Mouse (Mus musculus) MEL (cell line): ENCODE data around the gene Hectd1. TPM values are rescaled to one million over a fixed set of nuclear protein-coding genes. Genes with fewer than 3 reads are reported as not detected.

Experiments
- DNase-seq: peaks from one replicate; pipeline ENCODE4 v3.0.0; 2011; ENCODE audit warnings: low read depth, low spot score
- H3K27ac ChIP-seq: 2 replicates; pipeline ENCODE4 v1.5.1; 2012; ENCODE audit warnings: low read depth, mild to moderate bottlenecking, control low read depth, low read length, moderate library complexity; ENCODE audit not compliant: control insufficient read depth
- H3K27me3 ChIP-seq, 2 experiments: fragments of 150-350 bp in 1 of 2; sonication (generic) in 1 of 2; 2 replicates each; pipeline ENCODE4 v1.6.1; 2012; ENCODE audit warnings: low read length in 2 of 2, mild to moderate bottlenecking in 2 of 2, improper control_type of control experiment in 1 of 2, moderate library complexity in 1 of 2; ENCODE audit not compliant: insufficient read depth in 2 of 2, control insufficient read depth in 1 of 2
- H3K36me3 ChIP-seq, 2 experiments: 2 replicates each; pipeline ENCODE4 v1.6.1; 2012 to 2014; ENCODE audit warnings: low read length in 2 of 2, improper control_type of control experiment in 1 of 2, inconsistent platforms in 1 of 2, mild to moderate bottlenecking in 1 of 2; ENCODE audit not compliant: insufficient read depth in 2 of 2, control insufficient read depth in 1 of 2
- H3K4me1 ChIP-seq, 2 experiments: fragments of 150-350 bp in 1 of 2; sonication (generic) in 1 of 2; 2 replicates each; pipeline ENCODE4 v1.6.1; 2012; ENCODE audit warnings: low read length in 2 of 2, improper control_type of control experiment in 1 of 2, mild to moderate bottlenecking in 1 of 2; ENCODE audit not compliant: insufficient read depth in 2 of 2, control insufficient read depth in 1 of 2
- H3K4me3 ChIP-seq, 2 experiments: fragments of 150-350 bp in 1 of 2; sonication (generic) in 1 of 2; 2 replicates each; pipeline ENCODE4 v1.5.1; 2012; ENCODE audit warnings: low read depth in 2 of 2, low read length in 2 of 2, mild to moderate bottlenecking in 2 of 2, moderate library complexity in 2 of 2, control low read depth in 1 of 2, improper control_type of control experiment in 1 of 2; ENCODE audit not compliant: control insufficient read depth in 1 of 2, insufficient read depth in 1 of 2
- H3K79me2 ChIP-seq: 2 replicates; pipeline ENCODE4 v1.6.1; 2012; ENCODE audit warnings: mild to moderate bottlenecking, low read length, moderate library complexity; ENCODE audit not compliant: control insufficient read depth, poor library complexity, insufficient read depth
- H3K9ac ChIP-seq: 2 replicates; pipeline ENCODE4 v1.6.1; 2012; ENCODE audit warnings: low read depth, mild to moderate bottlenecking, control low read depth, low read length, moderate library complexity; ENCODE audit not compliant: control insufficient read depth, poor library complexity, severe bottlenecking
- H3K9me3 ChIP-seq: fragments of 150-350 bp; sonication (generic); replicated peaks from 2 replicates; pipeline ENCODE4 v1.6.1; 2012; ENCODE audit warnings: mild to moderate bottlenecking, low read length, improper control_type of control experiment, moderate library complexity; ENCODE audit not compliant: insufficient read depth
- BHLHE40 ChIP-seq: IDR thresholded peaks from 2 replicates; pipeline ENCODE4 v1.6.1; 2012; ENCODE audit warnings: low read depth, mild to moderate bottlenecking, inconsistent platforms, low read length, improper control_type of control experiment, borderline replicate concordance
- ELF1 ChIP-seq: IDR thresholded peaks from 2 replicates; pipeline ENCODE4 v1.6.1; 2014; ENCODE audit warnings: low read depth, mild to moderate bottlenecking, inconsistent platforms, low read length, improper control_type of control experiment, moderate library complexity
- EP300 ChIP-seq, 2 experiments: IDR thresholded peaks; 2 replicates each; pipeline ENCODE4 v1.6.1; 2011; ENCODE audit warnings: improper control_type of control experiment in 2 of 2, low read length in 2 of 2, low read depth in 1 of 2, mild to moderate bottlenecking in 1 of 2
- ETS1 ChIP-seq: IDR thresholded peaks from 2 replicates; pipeline ENCODE4 v1.6.1; 2012; ENCODE audit warnings: low read depth, mild to moderate bottlenecking, inconsistent platforms, low read length, improper control_type of control experiment, moderate library complexity
- GATA1 ChIP-seq: IDR thresholded peaks from 2 replicates; pipeline ENCODE4 v1.6.1; 2011; ENCODE audit warnings: low read depth, low read length, improper control_type of control experiment
- HCFC1 ChIP-seq: IDR thresholded peaks from 2 replicates; pipeline ENCODE4 v1.6.1; 2012; ENCODE audit warnings: low read depth, mild to moderate bottlenecking, inconsistent platforms, low read length, improper control_type of control experiment, moderate library complexity
- MAX ChIP-seq: IDR thresholded peaks from 2 replicates; pipeline ENCODE4 v1.6.1; 2011; ENCODE audit warnings: low read length, improper control_type of control experiment
- MAZ ChIP-seq: IDR thresholded peaks from 2 replicates; pipeline ENCODE4 v1.6.1; 2012; ENCODE audit warnings: low read depth, mild to moderate bottlenecking, inconsistent platforms, low read length, improper control_type of control experiment
- MEF2A ChIP-seq: IDR thresholded peaks from 2 replicates; pipeline ENCODE4 v1.6.1; 2014; ENCODE audit warnings: low read depth, mild to moderate bottlenecking, inconsistent platforms, low read length, improper control_type of control experiment; ENCODE audit not compliant: poor library complexity, insufficient replicate concordance, severe bottlenecking; ENCODE audit errors: extremely low read depth
- MXI1 ChIP-seq: IDR thresholded peaks from 2 replicates; pipeline ENCODE4 v1.6.1; 2011; ENCODE audit warnings: mild to moderate bottlenecking, low read depth, low read length, improper control_type of control experiment
- MYC ChIP-seq: IDR thresholded peaks from 2 replicates; pipeline ENCODE4 v1.6.1; 2011; ENCODE audit warnings: low read depth, mild to moderate bottlenecking, low read length, improper control_type of control experiment, moderate library complexity
- NELFE ChIP-seq: IDR thresholded peaks from 2 replicates; pipeline ENCODE4 v1.6.1; 2011; ENCODE audit warnings: low read depth, low read length, improper control_type of control experiment
- POLR2A ChIP-seq, 2 experiments: IDR thresholded peaks; 2 replicates each; pipeline ENCODE4 v1.6.1; 2011 to 2012; ENCODE audit warnings: low read length in 2 of 2, mild to moderate bottlenecking in 2 of 2, control low read depth in 1 of 2, improper control_type of control experiment in 1 of 2, low read depth in 1 of 2, moderate library complexity in 1 of 2; ENCODE audit not compliant: control insufficient read depth in 1 of 2, insufficient read depth in 1 of 2, poor library complexity in 1 of 2
- POLR2AphosphoS2 ChIP-seq: IDR thresholded peaks from 2 replicates; pipeline ENCODE4 v1.6.1; 2011; ENCODE audit warnings: low read length, improper control_type of control experiment
- SIN3A ChIP-seq: IDR thresholded peaks from 2 replicates; pipeline ENCODE4 v1.6.1; 2012; ENCODE audit warnings: low read length, improper control_type of control experiment, inconsistent platforms
- TAL1 ChIP-seq: IDR thresholded peaks from 2 replicates; pipeline ENCODE4 v1.6.1; 2012; ENCODE audit warnings: mild to moderate bottlenecking, inconsistent platforms, low read length, moderate library complexity, mixed read lengths
- TBP ChIP-seq: IDR thresholded peaks from 2 replicates; pipeline ENCODE4 v1.8.0; 2011; ENCODE audit warnings: low read depth, low read length, improper control_type of control experiment
- TCF12 ChIP-seq: IDR thresholded peaks from 2 replicates; pipeline ENCODE4 v1.6.1; 2014; ENCODE audit warnings: low read depth, mild to moderate bottlenecking, inconsistent platforms, low read length, improper control_type of control experiment, moderate library complexity
- USF1 ChIP-seq: IDR thresholded peaks from 2 replicates; pipeline ENCODE4 v1.6.1; 2014; ENCODE audit warnings: low read depth, mild to moderate bottlenecking, inconsistent platforms, low read length, improper control_type of control experiment, moderate library complexity
- polyA plus RNA-seq, 2 experiments: library from polyadenylated mRNA; stranded (reverse) in 1 of 2; unstranded in 1 of 2; fragments of >175 nt in 1 of 2; fragments of >200 nt in 1 of 2; gene quantifications; 2 replicates each; pipeline versions ENCODE4 v1.2.1 to v1.2.4; 2012; ENCODE audit warnings: low replicate concordance in 2 of 2, low read depth in 1 of 2; ENCODE audit not compliant: insufficient read length in 2 of 2, insufficient read depth in 1 of 2, missing spikeins in 1 of 2
- total RNA-seq: library from RNA; depleted of rRNA; stranded (reverse); fragments of 300-350 nt; gene quantifications from 2 replicates; pipeline ENCODE4 v1.2.3, GENCODE M21; 2012

Hectd1 gene
- total and polyA plus RNA-seq, 3 experiments, result 55.2 to 248 (median 72.0) TPM

DNA sequence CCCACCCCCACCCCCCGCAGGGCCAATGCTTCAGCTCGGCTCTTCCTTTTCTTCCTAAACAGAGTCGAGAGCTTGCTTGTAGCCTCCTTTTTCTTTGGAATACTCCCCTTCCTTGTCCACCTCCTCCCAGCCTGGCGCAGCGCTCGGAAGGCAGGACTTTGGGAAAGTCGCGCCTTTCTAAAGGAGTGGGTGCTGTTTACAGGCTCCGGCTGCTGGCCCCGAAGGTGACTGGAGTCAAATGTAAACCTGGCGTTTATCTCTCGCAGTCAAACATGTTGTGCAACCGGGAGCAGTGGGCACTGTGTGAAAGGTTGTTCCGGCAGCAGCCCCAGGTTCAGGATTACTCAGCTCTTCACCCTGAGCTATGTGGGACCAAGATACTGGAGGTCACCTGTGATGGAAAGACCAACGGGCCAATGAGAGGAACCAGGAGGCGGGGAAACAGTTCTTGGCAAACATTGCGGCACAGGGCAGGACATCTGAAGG is 15.5 kb upstream of the Hectd1 start:
- peaks cover 0 to 44% of the 10 kb centered on the region in 2 experiments; a peak in 2 of 4 replicates for H3K36me3 ChIP-seq
- H3K9ac ChIP-seq, result peak overlapping the region; percentile 83
- peaks cover 19 to 36% of the 10 kb centered on the region in 2 experiments for H3K4me1 ChIP-seq
- peak overlapping the region; percentile 93 for H3K27ac ChIP-seq
- H3K9me3 ChIP-seq, result no peaks in the 10 kb centered on the region
- H3K79me2 ChIP-seq, result no peaks in the 10 kb centered on the region; the same call in 1 of the 2 replicates
- DNase-seq, result peak; percentile 95
- no peaks in the 10 kb centered on the region for H3K27me3 ChIP-seq
- peak; percentile 66 for TF ChIP-seq NELFE
- no peak for TF ChIP-seq MEF2A
- peak; percentile 59; the same call in 1 of the 2 replicates for TF ChIP-seq ELF1
- peak in 1 of 2 experiments; percentile 74; a peak in 2 of 4 replicates for TF ChIP-seq POLR2A (IDR thresholded peaks at IDR 0.05; ENCODE audit: control insufficient read depth in 1 of 2, insufficient read depth in 1 of 2, low read depth in 1 of 2, low read length in 2 of 2, poor library complexity in 1 of 2)
- no peak for TF ChIP-seq BHLHE40
- TF ChIP-seq MXI1, result peak; percentile 57
- TF ChIP-seq MAX, result peak; percentile 56; the same call in 1 of the 2 replicates
- no peak for TF ChIP-seq MAZ
- peak; percentile 73; the same call in 1 of the 2 replicates for TF ChIP-seq POLR2AphosphoS2
- peak in 1 of 2 experiments; percentile 52; a peak in 1 of 4 replicates for TF ChIP-seq EP300 (IDR thresholded peaks at IDR 0.05; ENCODE audit: low read depth in 1 of 2, low read length in 2 of 2)
- peak; percentile 78 for TF ChIP-seq TBP
- peak; percentile 82 for TF ChIP-seq SIN3A
- TF ChIP-seq USF1, result peak; percentile 20; the same call in 1 of the 2 replicates
- peak; percentile 48; the same call in 1 of the 2 replicates for TF ChIP-seq HCFC1
- no peak for TF ChIP-seq MYC
- TF ChIP-seq TCF12, result peak; percentile 53
- TF ChIP-seq GATA1, result 0 out of 2 replicates have a peak, but pooled peaks have one; percentile 38
- TF ChIP-seq TAL1, result peak; percentile 40
- TF ChIP-seq ETS1, result peak; percentile 65
- TF ChIP-seq, all 39 proteins: peak for 15
- peak overlapping the region; percentile 70 to 79 for H3K4me3 ChIP-seq
